Mouse (Mus musculus): ENCODE measurements around the gene Hmg20b. TPM values are rescaled to one million over a fixed set of nuclear protein-coding genes. Genes with fewer than 3 reads are reported as not detected.

Gene Hmg20b
- polyA plus RNA-seq, 1 experiment from 2014 or later: 81.9 TPM

DNA sequence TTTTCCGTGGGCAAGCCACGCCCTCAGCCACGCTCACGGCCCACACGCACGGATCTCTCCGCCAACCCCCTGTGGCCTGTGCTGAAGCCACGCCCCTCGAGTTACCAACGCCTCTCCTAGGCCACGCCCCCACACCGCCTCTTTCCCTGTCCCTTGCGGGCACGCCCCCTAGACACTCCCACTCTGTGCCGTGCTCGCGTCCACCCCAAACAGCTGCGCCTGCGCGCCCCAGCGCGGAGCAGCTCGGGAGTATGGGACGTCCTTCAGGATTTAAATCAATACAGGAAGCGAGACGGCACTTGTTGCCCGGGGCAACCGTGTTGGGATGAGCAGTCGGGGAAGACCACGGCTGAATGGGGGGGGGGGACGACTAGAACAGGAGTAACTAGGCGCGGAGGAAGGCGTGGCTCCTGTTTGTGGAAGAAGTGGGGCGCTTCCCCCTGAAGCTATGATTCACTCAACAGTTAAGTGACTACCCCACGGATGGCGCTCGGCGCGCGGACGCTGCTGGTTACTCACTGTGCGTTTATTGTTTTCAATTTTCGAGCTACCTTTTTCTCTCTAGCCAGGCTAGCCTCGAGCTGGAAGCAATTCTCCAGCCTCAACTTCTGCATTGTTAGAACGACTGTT lies 28.4 kb upstream of the Hmg20b start:
- peak overlapping the region; percentile 83 for H3K4me3 ChIP-seq
- H3K27ac ChIP-seq (replicated peaks): peak overlapping the region; percentile 85
- H3K9ac ChIP-seq: peak overlapping the region; percentile 97
- H3K36me3 ChIP-seq: peaks cover 28% of the 10 kb centered on the region
- H3K27me3 ChIP-seq (replicated peaks): no peaks in the 10 kb centered on the region
- peak; percentile 92 for ATAC-seq (ENCODE audit: extremely low read depth, insufficient number of reproducible peaks, low FRiP score, low TSS enrichment)
- no peaks in the 10 kb centered on the region for H3K9me3 ChIP-seq
- WGBS: under 1% methylated on average over 46 of the region's 46 CpGs
- peaks cover 45% of the 10 kb centered on the region for H3K4me1 ChIP-seq
- peak overlapping the region; percentile 76 for H3K4me2 ChIP-seq

DNA sequence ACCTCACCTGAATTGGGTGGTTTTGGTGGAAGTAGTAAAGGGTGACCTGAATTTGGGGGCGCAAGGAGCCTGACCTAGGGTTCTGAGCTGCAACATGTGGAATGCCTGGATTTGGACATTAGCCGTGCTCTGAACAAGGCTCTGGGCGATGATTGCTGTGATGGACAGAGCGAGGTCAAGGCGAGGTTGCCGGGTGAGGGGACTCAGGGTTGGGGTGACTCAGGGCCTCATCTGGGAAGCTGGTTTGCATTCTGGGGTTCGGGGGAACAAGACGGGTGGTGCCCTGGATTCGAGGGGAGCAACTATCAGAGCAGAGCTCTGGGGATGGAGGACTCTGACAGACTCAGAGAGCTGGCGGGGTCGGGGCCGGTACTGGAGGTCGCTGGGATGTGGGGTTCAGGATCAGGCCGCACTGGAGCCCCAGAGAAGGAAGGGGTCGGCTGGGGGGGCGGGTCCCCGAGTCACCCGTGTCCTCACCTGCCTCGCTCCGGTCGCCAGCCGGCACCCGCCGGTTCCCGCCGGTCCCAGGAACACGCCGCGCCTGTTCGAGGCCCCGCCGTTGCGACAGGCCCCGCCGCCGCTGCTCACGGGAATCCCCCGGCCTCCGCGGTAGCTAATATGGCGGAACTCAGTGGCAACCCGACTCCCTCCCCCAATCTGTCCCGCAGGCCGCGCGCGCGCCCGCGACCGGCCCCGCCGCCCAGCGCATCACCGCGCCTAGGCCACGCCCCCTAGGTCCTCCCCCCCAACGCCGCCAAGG lies 27.7 kb upstream of the Hmg20b start, which contains the start of gene Fzr1:
Fzr1 (minus strand) TSS at position 724 of the 760 bp plus-strand sequence.
- no peaks in the 10 kb centered on the region for H3K27me3 ChIP-seq (replicated peaks)
- no peaks in the 10 kb centered on the region for H3K9me3 ChIP-seq
- peak within 1 kb of the TSS; percentile 83 for H3K4me3 ChIP-seq
- peak within 1 kb of the TSS; percentile 97 for H3K9ac ChIP-seq
- H3K4me1 ChIP-seq: peaks cover 47% of the 10 kb centered on the region
- under 1% methylated on average over 58 of the region's 59 CpGs for WGBS
- ATAC-seq (ENCODE audit: extremely low read depth, insufficient number of reproducible peaks, low FRiP score, low TSS enrichment): peak; percentile 3; the same call in 1 of the 2 replicates
- H3K36me3 ChIP-seq: peaks cover 35% of the 10 kb centered on the region
- H3K27ac ChIP-seq (replicated peaks): peak within 1 kb of the TSS; percentile 85
- H3K4me2 ChIP-seq: peak within 1 kb of the TSS; percentile 84

DNA sequence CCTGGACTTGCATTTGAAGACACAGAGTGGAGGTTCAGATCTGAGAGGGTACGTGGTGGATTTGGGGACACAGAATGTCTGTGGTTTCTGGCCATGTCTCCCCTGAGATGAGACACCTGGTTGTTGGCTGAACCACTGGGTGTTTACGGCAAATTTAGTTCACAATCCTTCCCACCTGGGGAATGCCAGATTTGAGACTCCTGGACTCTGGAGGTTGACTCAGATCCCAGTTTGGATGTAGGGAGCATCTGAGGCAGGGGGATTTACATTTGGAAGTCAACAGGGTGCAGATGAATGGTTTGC lies 27.0 kb upstream of the Hmg20b start:
- Histone ChIP-seq H3K4me3 (peak overlapping the region; percentile 83), H3K9me3 (no peaks in the 10 kb centered on the region), H3K4me2 (peak overlapping the region; percentile 84), H3K27me3 (replicated peaks) (no peaks in the 10 kb centered on the region), H3K9ac (peak overlapping the region; percentile 97), H3K36me3 (peaks cover 41% of the 10 kb centered on the region), H3K27ac (replicated peaks) (peak overlapping the region; percentile 77), H3K4me1 (peaks cover 44% of the 10 kb centered on the region)
- 50% methylated on average over 2 of the region's 2 CpGs for WGBS
- no peak for ATAC-seq (ENCODE audit: extremely low read depth, insufficient number of reproducible peaks, low FRiP score, low TSS enrichment)

DNA sequence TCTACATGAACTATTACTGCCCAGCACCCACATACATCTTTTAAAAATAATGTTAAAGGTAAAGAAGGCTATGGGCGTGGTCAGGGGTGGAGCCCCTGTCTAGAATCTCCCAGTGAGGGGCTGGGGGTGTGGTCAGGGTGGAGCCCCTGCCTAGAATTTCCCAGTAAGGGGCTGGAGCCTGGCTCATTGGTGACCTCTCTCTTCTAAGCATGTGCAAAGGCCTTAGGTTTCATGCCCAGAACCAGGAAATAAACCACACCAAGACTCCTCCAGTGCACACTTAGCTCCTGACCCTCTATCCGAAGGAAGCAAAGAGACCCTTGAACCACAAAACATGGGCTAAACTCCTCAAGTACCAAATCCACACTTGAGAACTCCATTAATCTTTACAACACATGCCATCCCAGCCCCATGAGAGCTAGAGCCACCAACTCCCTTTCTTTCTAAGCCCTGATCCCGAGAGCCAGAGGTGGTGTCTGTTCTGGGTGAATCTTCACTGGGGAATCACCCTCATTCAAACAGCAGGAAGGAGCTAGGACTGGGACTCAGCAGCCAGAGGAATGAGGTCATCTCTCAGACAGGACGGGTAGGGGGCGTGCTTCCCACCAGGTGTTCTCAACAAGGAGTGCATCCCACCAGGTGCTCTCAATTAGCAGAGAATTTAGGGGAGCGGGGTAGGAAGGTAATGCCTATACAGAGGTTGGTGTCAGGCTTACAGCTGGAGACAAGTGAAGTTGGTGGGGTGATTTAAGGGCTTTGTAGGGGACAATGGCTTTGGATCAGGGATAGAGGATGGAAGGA lies 26.5 kb upstream of the Hmg20b start:
- no peaks in the 10 kb centered on the region for H3K9me3 ChIP-seq
- H3K4me2 ChIP-seq: peak overlapping the region; percentile 84
- no peaks in the 10 kb centered on the region for H3K27me3 ChIP-seq (replicated peaks)
- peak overlapping the region; percentile 97 for H3K9ac ChIP-seq
- ATAC-seq (ENCODE audit: extremely low read depth, insufficient number of reproducible peaks, low FRiP score, low TSS enrichment): no peak
- peaks cover 47% of the 10 kb centered on the region for H3K36me3 ChIP-seq
- 36% methylated on average over 6 of the region's 6 CpGs for WGBS
- H3K4me1 ChIP-seq: peaks cover 39% of the 10 kb centered on the region
- peak overlapping the region; percentile 77 for H3K27ac ChIP-seq (replicated peaks)
- peak overlapping the region; percentile 83 for H3K4me3 ChIP-seq

DNA sequence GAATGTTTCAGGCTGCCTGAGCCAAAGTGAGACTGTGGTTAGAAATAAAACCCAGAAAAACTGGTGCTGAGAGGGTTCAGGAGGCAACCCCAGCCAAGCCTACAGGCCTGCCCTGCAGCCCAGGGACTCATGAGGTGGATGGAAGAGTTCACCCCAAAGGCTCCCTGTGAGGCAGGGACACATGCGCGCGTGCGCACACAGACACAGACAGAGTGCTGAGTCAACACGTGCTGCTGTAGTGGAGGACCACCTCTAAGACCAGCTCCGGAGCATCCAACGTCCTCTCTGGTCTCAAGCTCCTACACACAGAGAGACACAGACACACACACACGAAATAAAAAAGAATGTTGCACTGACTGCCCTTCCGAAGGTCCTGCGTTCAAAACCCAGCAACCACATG lies 25.0 kb upstream of the Hmg20b start:
- peaks cover 37% of the 10 kb centered on the region for H3K4me1 ChIP-seq
- H3K27me3 ChIP-seq (replicated peaks): no peaks in the 10 kb centered on the region
- H3K4me2 ChIP-seq: peak overlapping the region; percentile 84; the same call in 1 of the 2 replicates
- whole genome bisulfite sequencing: 89% methylated on average over 10 of the region's 10 CpGs
- H3K4me3 ChIP-seq: no peak overlapping the region
- H3K9me3 ChIP-seq: no peaks in the 10 kb centered on the region
- no peak overlapping the region for H3K9ac ChIP-seq
- ATAC-seq (ENCODE audit: extremely low read depth, insufficient number of reproducible peaks, low FRiP score, low TSS enrichment): no peak
- no peak overlapping the region for H3K27ac ChIP-seq (replicated peaks)
- H3K36me3 ChIP-seq: peaks cover 61% of the 10 kb centered on the region

DNA sequence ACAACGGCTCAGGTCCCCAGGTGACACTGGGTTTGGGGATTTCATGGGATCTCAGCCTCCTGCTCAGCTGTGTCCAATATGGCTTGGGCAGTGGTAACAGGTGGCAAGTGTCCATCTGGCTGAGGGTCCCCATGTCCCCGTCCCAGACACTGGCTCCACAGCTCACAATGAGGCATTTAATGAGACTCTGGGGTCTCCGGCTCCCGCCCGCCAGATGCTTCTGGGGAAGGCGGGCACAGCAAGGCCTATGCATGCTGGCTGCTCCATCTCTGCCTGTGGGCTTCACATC lies 16.9 kb upstream of the Hmg20b start:
- H3K9me3 ChIP-seq: no peaks in the 10 kb centered on the region
- no peak overlapping the region for H3K27ac ChIP-seq (replicated peaks)
- H3K27me3 ChIP-seq (replicated peaks): peaks cover 7% of the 10 kb centered on the region; the same call in 1 of the 2 replicates
- 90% methylated on average over 6 of the region's 6 CpGs for WGBS
- no peak overlapping the region for H3K4me2 ChIP-seq
- H3K4me1 ChIP-seq: peaks cover 51% of the 10 kb centered on the region
- no peak overlapping the region for H3K4me3 ChIP-seq
- peaks cover 65% of the 10 kb centered on the region for H3K36me3 ChIP-seq
- H3K9ac ChIP-seq: no peak overlapping the region; the same call in 1 of the 2 replicates
- ATAC-seq (ENCODE audit: extremely low read depth, insufficient number of reproducible peaks, low FRiP score, low TSS enrichment): no peak

DNA sequence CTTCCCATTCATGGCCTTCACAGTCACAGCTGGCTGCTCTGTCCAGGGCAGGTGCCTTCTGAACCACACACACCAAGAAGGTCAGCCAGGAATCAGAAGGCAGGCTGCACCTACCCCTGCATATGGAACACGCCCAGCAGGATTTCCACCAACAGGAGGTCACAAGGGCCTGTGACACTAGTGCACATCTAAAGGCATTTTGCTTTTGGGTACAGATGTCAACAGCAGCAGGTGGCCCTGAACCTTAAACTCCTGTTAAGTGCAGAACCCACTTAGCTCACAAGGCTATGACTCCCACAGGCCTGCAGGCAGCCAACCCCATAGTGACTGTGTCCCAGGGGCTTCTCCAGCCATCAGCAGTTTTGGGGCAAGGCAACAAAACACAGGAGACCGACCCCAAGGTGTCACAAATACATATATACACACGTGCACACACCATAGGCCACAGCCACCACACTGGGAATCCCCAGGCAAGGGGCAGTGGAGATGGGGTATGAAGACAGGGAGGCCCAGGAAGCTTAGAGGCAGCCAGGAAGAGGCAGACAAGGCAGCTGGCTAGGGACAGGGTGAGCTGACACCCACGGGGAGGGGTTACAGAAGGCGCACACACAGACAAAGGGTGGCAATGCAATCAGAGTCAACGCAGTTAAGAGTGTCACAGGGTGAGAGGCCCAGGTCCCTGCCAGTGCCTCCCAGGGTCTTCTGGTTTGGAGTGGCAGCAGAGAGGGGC lies 16.4 kb upstream of the Hmg20b start:
- H3K4me1 ChIP-seq: peaks cover 56% of the 10 kb centered on the region
- no peak overlapping the region for H3K4me2 ChIP-seq
- ATAC-seq (ENCODE audit: extremely low read depth, insufficient number of reproducible peaks, low FRiP score, low TSS enrichment): no peak
- 77% methylated on average over 6 of the region's 6 CpGs for WGBS
- H3K4me3 ChIP-seq: no peak overlapping the region
- H3K9me3 ChIP-seq: no peaks in the 10 kb centered on the region
- H3K27ac ChIP-seq (replicated peaks): no peak overlapping the region; the same call in 1 of the 2 replicates
- peak overlapping the region; percentile 62 for H3K9ac ChIP-seq
- H3K27me3 ChIP-seq (replicated peaks): peaks cover 7% of the 10 kb centered on the region; the same call in 1 of the 2 replicates
- peaks cover 65% of the 10 kb centered on the region for H3K36me3 ChIP-seq

DNA sequence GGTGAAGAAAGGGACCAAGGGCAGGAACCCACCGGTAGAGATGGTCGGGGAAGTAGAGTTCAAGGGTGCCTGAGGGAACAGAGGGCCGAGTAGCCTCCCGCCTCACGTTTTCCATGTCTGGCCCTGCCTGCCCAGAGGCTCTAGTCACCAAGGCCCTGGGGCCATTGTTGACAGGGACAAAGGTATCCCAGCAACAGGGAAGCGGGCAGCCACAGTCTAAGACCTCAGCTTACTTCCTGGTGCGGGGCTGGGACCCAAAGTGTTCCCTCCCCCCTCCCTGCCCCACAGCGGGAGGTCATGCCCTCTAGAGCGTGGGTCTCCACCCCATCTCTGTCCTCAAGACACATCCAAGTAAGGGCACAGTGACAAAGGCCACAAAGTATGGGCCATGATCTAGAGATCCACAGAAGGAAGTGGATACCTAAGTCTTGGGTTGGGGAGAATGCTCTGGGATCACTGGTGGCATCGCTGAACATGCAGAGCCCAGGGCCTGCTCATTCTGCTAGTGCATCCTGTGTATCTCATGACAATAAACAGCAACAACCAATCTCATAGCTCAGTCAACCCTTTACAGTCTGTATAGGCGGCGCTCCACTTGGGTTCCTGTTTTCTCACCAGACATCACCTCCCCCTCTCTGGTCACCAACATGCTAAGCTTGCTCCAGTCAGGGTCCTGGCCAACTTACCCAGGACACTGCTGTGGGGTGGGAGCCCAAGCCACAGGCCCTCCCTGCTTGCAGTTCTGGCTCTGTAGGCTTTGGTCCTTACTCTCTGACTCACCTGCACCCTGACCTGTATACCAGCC lies 15.6 kb upstream of the Hmg20b start, which contains the start of gene 4930404N11Rik:
4930404N11Rik (minus strand) TSS at position 145 of the 805 bp plus-strand sequence.
- Histone ChIP-seq H3K27me3 (replicated peaks) (peaks cover 7% of the 10 kb centered on the region; the same call in 1 of the 2 replicates), H3K9ac (peak within 1 kb of the TSS; percentile 83), H3K36me3 (peaks cover 65% of the 10 kb centered on the region), H3K9me3 (no peaks in the 10 kb centered on the region), H3K4me1 (peaks cover 64% of the 10 kb centered on the region), H3K4me3 (peak within 1 kb of the TSS; percentile 52), H3K4me2 (peak within 1 kb of the TSS; percentile 81), H3K27ac (replicated peaks) (peak within 1 kb of the TSS; percentile 32; the same call in 1 of the 2 replicates)
- no peak for ATAC-seq (ENCODE audit: extremely low read depth, insufficient number of reproducible peaks, low FRiP score, low TSS enrichment)
- WGBS: 26% methylated on average over 12 of the region's 12 CpGs

DNA sequence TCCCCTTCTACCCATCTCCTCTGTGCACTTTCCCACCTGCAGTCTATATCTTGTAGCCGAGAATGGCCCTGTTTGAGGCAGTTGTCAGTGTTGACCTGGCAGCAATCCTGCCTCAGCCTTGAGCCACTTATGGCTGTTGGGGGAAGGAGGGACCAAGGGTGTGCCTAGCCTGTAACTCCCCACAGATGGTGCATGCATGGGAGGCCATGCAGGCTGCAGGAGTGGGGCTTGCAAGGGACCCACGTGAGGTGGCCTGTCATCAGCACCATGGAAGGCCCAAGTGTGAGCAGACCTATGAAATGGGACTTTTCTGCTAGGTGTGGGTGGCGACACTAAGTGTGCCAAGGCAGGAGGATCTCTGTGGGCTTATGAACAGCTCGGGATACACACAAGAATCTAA lies 14.8 kb upstream of the Hmg20b start:
- Histone ChIP-seq H3K4me3 (peak overlapping the region; percentile 52), H3K4me1 (peaks cover 72% of the 10 kb centered on the region), H3K4me2 (peak overlapping the region; percentile 81), H3K27me3 (replicated peaks) (peaks cover 7% of the 10 kb centered on the region; the same call in 1 of the 2 replicates), H3K9ac (peak overlapping the region; percentile 83), H3K9me3 (no peaks in the 10 kb centered on the region), H3K27ac (replicated peaks) (peak overlapping the region; percentile 32; the same call in 1 of the 2 replicates), H3K36me3 (peaks cover 58% of the 10 kb centered on the region)
- WGBS: 35% methylated on average over 4 of the region's 4 CpGs
- ATAC-seq (ENCODE audit: extremely low read depth, insufficient number of reproducible peaks, low FRiP score, low TSS enrichment): no peak

DNA sequence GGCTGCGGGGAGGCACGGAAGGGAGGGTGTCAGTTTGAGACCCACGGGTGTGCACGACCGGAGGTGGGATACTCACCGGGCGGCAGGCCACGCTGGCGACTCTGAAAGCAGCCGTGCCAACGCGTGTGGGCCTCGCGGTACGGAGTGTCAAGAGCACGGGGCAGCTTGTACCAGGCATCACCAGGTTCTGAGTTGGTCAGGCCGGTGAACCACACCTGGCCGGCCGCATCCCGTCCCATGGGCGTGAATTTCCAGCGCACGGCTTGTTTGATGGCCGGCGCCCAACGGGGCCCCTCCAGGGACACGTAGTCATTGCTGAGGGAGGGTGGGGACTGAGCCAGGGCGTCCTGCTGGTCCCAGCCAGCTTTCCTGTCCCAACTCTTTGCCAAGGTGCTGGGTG lies 14.4 kb upstream of the Hmg20b start:
- peak overlapping the region; percentile 32; the same call in 1 of the 2 replicates for H3K27ac ChIP-seq (replicated peaks)
- peaks cover 54% of the 10 kb centered on the region for H3K36me3 ChIP-seq
- peaks cover 76% of the 10 kb centered on the region for H3K4me1 ChIP-seq
- H3K4me3 ChIP-seq: peak overlapping the region; percentile 52
- no peaks in the 10 kb centered on the region for H3K9me3 ChIP-seq
- WGBS: 18% methylated on average over 28 of the region's 28 CpGs
- ATAC-seq (ENCODE audit: extremely low read depth, insufficient number of reproducible peaks, low FRiP score, low TSS enrichment): no peak
- peak overlapping the region; percentile 81 for H3K4me2 ChIP-seq
- peaks cover 7% of the 10 kb centered on the region; the same call in 1 of the 2 replicates for H3K27me3 ChIP-seq (replicated peaks)
- H3K9ac ChIP-seq: peak overlapping the region; percentile 83
